Mouse (Mus musculus): Measurements from ENCODE around the gene Gse1. TPM values are rescaled to one million over a fixed set of nuclear protein-coding genes. Genes with fewer than 3 reads are reported as not detected.

Gse1 gene
- polyA plus RNA-seq, 1 experiment from 2014 or later = 6.4 TPM

DNA sequence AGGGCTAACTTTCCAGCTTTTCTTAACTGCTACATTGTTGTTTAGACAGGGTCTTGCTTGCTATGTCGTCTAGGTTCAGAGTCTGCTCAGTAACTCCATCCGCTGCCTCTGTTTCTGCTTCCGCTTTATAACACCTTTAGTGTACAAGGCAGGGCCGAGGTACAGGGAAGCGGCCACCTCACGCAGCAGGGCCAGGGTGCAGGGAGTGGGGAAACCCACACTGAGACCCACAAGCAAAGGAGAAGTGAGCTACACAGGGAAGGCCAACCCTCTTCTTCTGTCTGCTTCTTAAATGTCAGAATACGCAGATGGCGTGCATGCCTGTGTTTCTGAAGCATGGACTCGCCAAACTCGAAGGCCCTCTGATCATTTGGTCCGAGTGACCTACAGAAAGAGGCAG lies 250.5 kb downstream of the Gse1 start:
- no peak for ATAC-seq
- 84% methylated on average over 11 of the region's 11 CpGs for WGBS
- no peak overlapping the region for H3K9ac ChIP-seq (ENCODE audit: low read depth, low read length)
- H3K27ac ChIP-seq (ENCODE audit: low read depth, low read length) = no peak overlapping the region
- H3K4me2 ChIP-seq (replicated peaks; ENCODE audit: low read depth) = no peak overlapping the region
- H3K4me3 ChIP-seq (ENCODE audit: low read depth, low read length) = no peak overlapping the region
- peaks cover 8% of the 10 kb centered on the region; the same call in 1 of the 2 replicates for H3K4me1 ChIP-seq (replicated peaks; ENCODE audit: control insufficient read depth, insufficient read depth, low read length)
- no peaks in the 10 kb centered on the region for H3K36me3 ChIP-seq (ENCODE audit: control insufficient read depth, insufficient read depth)
- no peaks in the 10 kb centered on the region for H3K27me3 ChIP-seq (replicated peaks; ENCODE audit: control insufficient read depth, insufficient read depth, low read length)
- no peak for TF ChIP-seq CTCF (IDR thresholded peaks at IDR 0.05; ENCODE audit: low read depth)
- H3K9me3 ChIP-seq (ENCODE audit: control insufficient read depth) = no peaks in the 10 kb centered on the region

DNA sequence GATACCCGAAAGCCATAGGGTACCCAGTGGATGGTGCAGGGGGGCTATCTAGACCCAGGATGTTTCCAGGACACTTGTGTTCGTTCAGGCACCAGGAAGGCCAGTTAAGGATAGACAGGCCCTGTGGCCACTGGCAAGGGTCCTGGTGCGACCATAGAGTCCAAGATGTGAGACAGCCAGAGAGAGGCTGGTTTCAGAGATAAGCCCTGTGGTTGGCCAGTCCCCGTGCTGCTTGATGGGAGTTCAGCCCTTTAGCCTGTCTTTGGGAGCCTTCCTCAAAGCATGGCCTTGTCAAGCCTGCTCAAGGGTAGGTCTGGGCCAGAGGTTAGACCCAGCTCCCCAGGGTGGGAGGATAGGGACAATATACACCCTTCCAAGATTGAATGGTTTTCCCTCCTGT lies 251.4 kb downstream of the Gse1 start:
- no peaks in the 10 kb centered on the region for H3K36me3 ChIP-seq (ENCODE audit: control insufficient read depth, insufficient read depth)
- no peak for ATAC-seq
- WGBS = 91% methylated on average over 4 of the region's 4 CpGs
- H3K9me3 ChIP-seq (ENCODE audit: control insufficient read depth) = no peaks in the 10 kb centered on the region
- H3K4me1 ChIP-seq (replicated peaks; ENCODE audit: control insufficient read depth, insufficient read depth, low read length) = peaks cover 8% of the 10 kb centered on the region; the same call in 1 of the 2 replicates
- H3K27me3 ChIP-seq (replicated peaks; ENCODE audit: control insufficient read depth, insufficient read depth, low read length) = no peaks in the 10 kb centered on the region
- no peak overlapping the region for H3K27ac ChIP-seq (ENCODE audit: low read depth, low read length)
- H3K4me2 ChIP-seq (replicated peaks; ENCODE audit: low read depth) = no peak overlapping the region
- H3K4me3 ChIP-seq (ENCODE audit: low read depth, low read length) = no peak overlapping the region
- no peak overlapping the region for H3K9ac ChIP-seq (ENCODE audit: low read depth, low read length)
- no peak for TF ChIP-seq CTCF (IDR thresholded peaks at IDR 0.05; ENCODE audit: low read depth)

- Histone ChIP-seq H3K9ac (ENCODE audit: low read depth, low read length) (no peak overlapping the region), H3K9me3 (ENCODE audit: control insufficient read depth) (no peaks in the 10 kb centered on the region), H3K4me2 (replicated peaks; ENCODE audit: low read depth) (no peak overlapping the region), H3K27ac (ENCODE audit: low read depth, low read length) (no peak overlapping the region), H3K4me3 (ENCODE audit: low read depth, low read length) (no peak overlapping the region), H3K27me3 (replicated peaks; ENCODE audit: control insufficient read depth, insufficient read depth, low read length) (no peaks in the 10 kb centered on the region), H3K36me3 (ENCODE audit: control insufficient read depth, insufficient read depth) (no peaks in the 10 kb centered on the region), H3K4me1 (replicated peaks; ENCODE audit: control insufficient read depth, insufficient read depth, low read length) (peaks cover 2% of the 10 kb centered on the region; the same call in 1 of the 2 replicates)
- no peak for TF ChIP-seq CTCF (IDR thresholded peaks at IDR 0.05; ENCODE audit: low read depth)
- ATAC-seq = no peak
- 84% methylated on average over 9 of the region's 9 CpGs for WGBS
Measured at GRCm38 (mm10) chr8:120482015-120482689, 253.9 kb downstream of the Gse1 start.

DNA sequence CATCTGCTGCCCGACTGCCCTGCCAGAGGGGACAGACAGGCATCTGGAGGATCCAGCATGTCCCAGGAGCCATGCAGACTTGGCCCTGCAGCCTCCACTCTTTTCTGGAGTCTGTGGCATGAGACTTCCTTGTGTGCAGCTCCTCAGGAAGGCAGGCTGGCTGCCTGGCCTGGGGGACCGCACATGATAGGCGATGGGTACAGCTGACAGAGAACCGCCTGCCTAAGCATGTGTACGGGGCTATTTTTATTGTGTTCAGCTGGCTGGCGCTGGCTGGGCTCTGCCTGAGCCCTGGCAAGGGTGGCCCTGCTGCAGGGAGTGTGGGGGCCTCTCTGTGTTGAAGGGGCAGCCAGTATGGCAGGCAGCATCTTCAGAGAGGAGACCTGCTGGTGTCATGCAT lies 256.2 kb downstream of the Gse1 start:
- Histone ChIP-seq H3K9ac (ENCODE audit: low read depth, low read length) (no peak overlapping the region), H3K4me3 (ENCODE audit: low read depth, low read length) (no peak overlapping the region), H3K36me3 (ENCODE audit: control insufficient read depth, insufficient read depth) (no peaks in the 10 kb centered on the region), H3K27me3 (replicated peaks; ENCODE audit: control insufficient read depth, insufficient read depth, low read length) (no peaks in the 10 kb centered on the region), H3K27ac (ENCODE audit: low read depth, low read length) (no peak overlapping the region), H3K4me2 (replicated peaks; ENCODE audit: low read depth) (no peak overlapping the region), H3K4me1 (replicated peaks; ENCODE audit: control insufficient read depth, insufficient read depth, low read length) (no peaks in the 10 kb centered on the region; the same call in 1 of the 2 replicates), H3K9me3 (ENCODE audit: control insufficient read depth) (no peaks in the 10 kb centered on the region)
- TF ChIP-seq CTCF (IDR thresholded peaks at IDR 0.05; ENCODE audit: low read depth) = no peak
- WGBS = 72% methylated on average over 6 of the region's 6 CpGs
- ATAC-seq = no peak

- 70% methylated on average over 6 of the region's 6 CpGs for WGBS
- Histone ChIP-seq H3K4me2 (replicated peaks; ENCODE audit: low read depth) (no peak overlapping the region), H3K4me1 (replicated peaks; ENCODE audit: control insufficient read depth, insufficient read depth, low read length) (no peaks in the 10 kb centered on the region; the same call in 1 of the 2 replicates), H3K4me3 (ENCODE audit: low read depth, low read length) (no peak overlapping the region), H3K9me3 (ENCODE audit: control insufficient read depth) (no peaks in the 10 kb centered on the region), H3K27ac (ENCODE audit: low read depth, low read length) (no peak overlapping the region), H3K36me3 (ENCODE audit: control insufficient read depth, insufficient read depth) (no peaks in the 10 kb centered on the region), H3K9ac (ENCODE audit: low read depth, low read length) (no peak overlapping the region), H3K27me3 (replicated peaks; ENCODE audit: control insufficient read depth, insufficient read depth, low read length) (no peaks in the 10 kb centered on the region)
- ATAC-seq = no peak
- TF ChIP-seq CTCF (IDR thresholded peaks at IDR 0.05; ENCODE audit: low read depth) = no peak
Measured at GRCm38 (mm10) chr8:120485116-120485515, 256.9 kb downstream of the Gse1 start.

- H3K27me3 ChIP-seq (replicated peaks; ENCODE audit: control insufficient read depth, insufficient read depth, low read length) = no peaks in the 10 kb centered on the region
- TF ChIP-seq CTCF (IDR thresholded peaks at IDR 0.05; ENCODE audit: low read depth) = no peak
- no peak overlapping the region; the same call in 1 of the 2 replicates for H3K4me3 ChIP-seq (ENCODE audit: low read depth, low read length)
- no peak overlapping the region for H3K27ac ChIP-seq (ENCODE audit: low read depth, low read length)
- no peaks in the 10 kb centered on the region; the same call in 1 of the 2 replicates for H3K4me1 ChIP-seq (replicated peaks; ENCODE audit: control insufficient read depth, insufficient read depth, low read length)
- no peaks in the 10 kb centered on the region for H3K9me3 ChIP-seq (ENCODE audit: control insufficient read depth)
- ATAC-seq = no peak
- H3K36me3 ChIP-seq (ENCODE audit: control insufficient read depth, insufficient read depth) = no peaks in the 10 kb centered on the region
- H3K9ac ChIP-seq (ENCODE audit: low read depth, low read length) = no peak overlapping the region
- 48% methylated on average over 21 of the region's 21 CpGs for WGBS
- H3K4me2 ChIP-seq (replicated peaks; ENCODE audit: low read depth) = peak overlapping the region; percentile 91
Measured at GRCm38 (mm10) chr8:120485551-120486476, 257.6 kb downstream of the Gse1 start.
